In genomic region chr14:115040578-115041206, GRCm38 (mm10) we compare ENCODE assay signal across 8 mouse cellular contexts. TPM values are rescaled to one million over a fixed set of nuclear protein-coding genes. Genes with fewer than 3 reads are reported as not detected.
DNase-seq lines count a peak whose midpoint lies in the region; ATAC-seq and TF ChIP-seq lines count a peak whose summit lies in the region.

No protein-coding gene starts in this region.

- peak overlapping the region; percentile 37 for H3K4me2 ChIP-seq in CH12.LX (ENCODE audit: insufficient read depth, low read depth, poor library complexity, severe bottlenecking)
- H3K4me2 ChIP-seq in heart, embryonic 16.5 days (ENCODE audit: low read depth, low read length) = peak overlapping the region; percentile 99

- DNase-seq in CH12.LX (ENCODE audit: extremely low read depth) = peak; percentile 90
- DNase-seq in fibroblast of lung, adult 2 months (ENCODE audit: low read depth) = peak; percentile 17
- DNase-seq in kidney, postnatal 36 days = peak; percentile 92 to 95
- peak; percentile 87 for DNase-seq in lung, adult 2 months
- DNase-seq in testis, postnatal 14 days (ENCODE audit: low spot score) = peak; percentile 89

- in situ Hi-C loops in CH12.LX (cut with MboI; ENCODE audit: low pct_ligation_motif_present, low pct_unique_long_range_greater_than_20kb, low sequenced_read_pairs) = no loop called here

- no peak for TF ChIP-seq CTCF in CH12.LX (conservative IDR thresholded peaks at IDR 0.05 in 1 of 2, IDR thresholded peaks at IDR 0.05 in 1 of 2; ENCODE audit: low read depth in 2 of 2, low read length in 2 of 2)
- no peak for TF ChIP-seq CTCF in lung, adult 2 months (IDR thresholded peaks at IDR 0.05; ENCODE audit: insufficient read depth, low read length)

- H3K9me3 ChIP-seq in CH12.LX (replicated peaks; ENCODE audit: low read length) = no peaks in the 10 kb centered on the region
- no peaks in the 10 kb centered on the region for H3K9me3 ChIP-seq in heart, embryonic 16.5 days (replicated peaks; ENCODE audit: control insufficient read depth, low read length)

- H3K4me1 ChIP-seq in CH12.LX (ENCODE audit: control insufficient read depth in 1 of 2, insufficient read depth in 2 of 2) = peaks cover 0 to 9% of the 10 kb centered on the region in 2 experiments; a peak in 2 of 4 replicates
- no peaks in the 10 kb centered on the region; the same call in 1 of the 2 replicates for H3K4me1 ChIP-seq in brown adipose tissue, adult 24 weeks (ENCODE audit: control insufficient read depth, insufficient read depth, insufficient read length, low read length)
- H3K4me1 ChIP-seq in heart, embryonic 16.5 days (ENCODE audit: control insufficient read depth, insufficient read depth, low read length) = peaks cover 13% of the 10 kb centered on the region
- peaks cover 2% of the 10 kb centered on the region; the same call in 1 of the 2 replicates for H3K4me1 ChIP-seq in lung, adult 2 months (ENCODE audit: control insufficient read depth, insufficient read depth, low read length)

- under 1% methylated on average over 87 of the region's 94 CpGs for WGBS in heart, embryonic 16.5 days
- WGBS in lung, adult 2 months = 1% methylated on average over 92 of the region's 94 CpGs

- no peak for TF ChIP-seq EP300 in CH12.LX (IDR thresholded peaks at IDR 0.05; ENCODE audit: low read length)

- peaks cover 21 to 34% of the 10 kb centered on the region in 2 experiments for H3K36me3 ChIP-seq in CH12.LX (replicated peaks in 1 of 2; ENCODE audit: control insufficient read depth in 1 of 2, insufficient read depth in 1 of 2, low read length in 1 of 2)
- H3K36me3 ChIP-seq in heart, embryonic 16.5 days (ENCODE audit: control insufficient read depth, insufficient read depth) = peaks cover 23% of the 10 kb centered on the region

- TF ChIP-seq RAD21 in CH12.LX (IDR thresholded peaks at IDR 0.05; ENCODE audit: low read depth, low read length) = no peak

- peak overlapping the region; percentile 100 for H3K9ac ChIP-seq in CH12.LX (ENCODE audit: insufficient read depth, low read depth)
- H3K9ac ChIP-seq in heart, embryonic 16.5 days (ENCODE audit: low read length) = peak overlapping the region; percentile 93

- TF ChIP-seq POLR2A in CH12.LX (IDR thresholded peaks at IDR 0.05; ENCODE audit: low read depth, low read length) = peak; percentile 94
- TF ChIP-seq POLR2A in lung, adult 2 months (IDR thresholded peaks at IDR 0.05; ENCODE audit: borderline replicate concordance, extremely low read depth, low read depth, low read length) = peak; percentile 51; the same call in 1 of the 2 replicates

- H3K27me3 ChIP-seq in CH12.LX (replicated peaks) = no peaks in the 10 kb centered on the region
- H3K27me3 ChIP-seq in heart, embryonic 16.5 days (ENCODE audit: control insufficient read depth, insufficient read depth, low read length) = peaks cover 3% of the 10 kb centered on the region; the same call in 1 of the 2 replicates

- H3K27ac ChIP-seq in CH12.LX (ENCODE audit: insufficient read depth, low read depth) = peak overlapping the region; percentile 94
- H3K27ac ChIP-seq in brown adipose tissue, adult 24 weeks (replicated peaks; ENCODE audit: low read depth, low read length) = no peak overlapping the region
- peak overlapping the region; percentile 93 for H3K27ac ChIP-seq in heart, embryonic 16.5 days (ENCODE audit: low read length)

- ATAC-seq in heart, embryonic 16.5 days (replicated peaks; ENCODE audit: extremely low read depth, insufficient read depth, low FRiP score) = peak; percentile 86
- ATAC-seq in neutrophil, adult 5-6 weeks (ENCODE audit: extremely low read depth, insufficient number of reproducible peaks, low FRiP score, poor library complexity, severe bottlenecking) = peak; percentile 91

- dilution Hi-C loops in CH12.LX (cut with MboI; ENCODE audit: extremely low pct_ligation_motif_present, extremely low pct_unique_long_range_greater_than_20kb, low sequenced_read_pairs) = no loop called here

- peak overlapping the region; percentile 24 to 89 (median 73) for H3K4me3 ChIP-seq in CH12.LX (replicated peaks in 1 of 3; ENCODE audit: low read depth in 2 of 3, low read length in 2 of 3, poor library complexity in 1 of 3)
- H3K4me3 ChIP-seq in brown adipose tissue, adult 24 weeks (ENCODE audit: insufficient read depth, low read depth, low read length) = peak overlapping the region; percentile 90
- H3K4me3 ChIP-seq in heart, embryonic 16.5 days (ENCODE audit: low read length) = peak overlapping the region; percentile 67
- peak overlapping the region; percentile 79 for H3K4me3 ChIP-seq in lung, adult 2 months (replicated peaks; ENCODE audit: extremely low read depth, low read depth, low read length)

- H3K79me2 ChIP-seq in CH12.LX (replicated peaks; ENCODE audit: control insufficient read depth, extremely low read depth, insufficient read depth, poor library complexity, severe bottlenecking) = peaks cover 44% of the 10 kb centered on the region

TF ChIP-seq in CH12.LX, 34 proteins besides CTCF, POLR2A, EP300 and RAD21:
- TF ChIP-seq ZNF384 (IDR thresholded peaks at IDR 0.05; ENCODE audit: low read depth, low read length) (peak; percentile 76), POLR2AphosphoS2 (IDR thresholded peaks at IDR 0.05; ENCODE audit: low read depth, low read length) (peak; percentile 80), NRF1 (IDR thresholded peaks at IDR 0.05; ENCODE audit: low read depth, low read length) (peak; percentile 74), JUND (conservative IDR thresholded peaks at IDR 0.05; ENCODE audit: low read depth, low read length) (no peak), KAT2A (IDR thresholded peaks at IDR 0.05; ENCODE audit: insufficient replicate concordance, low read length) (0 out of 2 replicates have a peak, but pooled peaks have one; percentile 34), MXI1 (IDR thresholded peaks at IDR 0.05; ENCODE audit: low read depth, low read length) (peak; percentile 86), TBP (conservative IDR thresholded peaks at IDR 0.05; ENCODE audit: low read depth, low read length) (peak; percentile 92), HCFC1 (IDR thresholded peaks at IDR 0.05; ENCODE audit: low read depth, low read length) (0 out of 2 replicates have a peak, but pooled peaks have one; percentile 16), ZMIZ1 (IDR thresholded peaks at IDR 0.05; ENCODE audit: low read depth, low read length) (peak; percentile 99), SIN3A (IDR thresholded peaks at IDR 0.05; ENCODE audit: low read length) (peak; percentile 68), ZC3H11A (IDR thresholded peaks at IDR 0.05; ENCODE audit: low read depth, low read length) (no peak), MEF2A (IDR thresholded peaks at IDR 0.05; ENCODE audit: borderline replicate concordance, low read depth, low read length) (no peak), UBTF (IDR thresholded peaks at IDR 0.05; ENCODE audit: low read depth, low read length) (peak; percentile 43; the same call in 1 of the 2 replicates), SMC3 (IDR thresholded peaks at IDR 0.05; ENCODE audit: low read depth, low read length) (no peak), USF1 (IDR thresholded peaks at IDR 0.05; ENCODE audit: low read depth, low read length) (no peak), NELFE (IDR thresholded peaks at IDR 0.05; ENCODE audit: low read depth, low read length) (peak; percentile 98), BHLHE40 (IDR thresholded peaks at IDR 0.05; ENCODE audit: low read depth, low read length) (peak; percentile 83), JUN (IDR thresholded peaks at IDR 0.05; ENCODE audit: insufficient read depth, low read depth, low read length) (no peak), IRF4 (IDR thresholded peaks at IDR 0.05; ENCODE audit: low read depth, low read length) (no peak), TCF12 (IDR thresholded peaks at IDR 0.05; ENCODE audit: low read depth, low read length) (peak; percentile 76; the same call in 1 of the 2 replicates), ELF1 (IDR thresholded peaks at IDR 0.05; ENCODE audit: low read depth, low read length) (peak; percentile 65), MAX (IDR thresholded peaks at IDR 0.05; ENCODE audit: low read length) (no peak; the same call in 1 of the 2 replicates)

RNA-seq across cellular contexts. Expression of gene Gpc5, which starts 51.3 kb away (rescaled TPM):
- total RNA-seq in CH12.LX (2012; rRNA removed) (not detected in 2 replicates), CH12.LX (2014; rRNA removed) (not detected in 2 replicates)
- 0.14 TPM in 1 of 2 replicates, not detected in the other for polyA plus RNA-seq in CH12.LX (2012; ENCODE audit: insufficient read length, low read depth)
- polyA plus RNA-seq in brown adipose tissue, adult 24 weeks (2012; ENCODE audit: insufficient read depth, insufficient read length, missing spikeins) = not detected in 2 replicates
- polyA plus RNA-seq in heart, embryonic 16.5 days (2015; fragmentation: Nextera tagmentation; extraction: Ambion mirVana) = 0.12 and 0.43 TPM in 2 replicates
- 0.06 TPM in 1 of 2 replicates, not detected in the other for polyA plus RNA-seq in lung, adult 2 months (2012; rRNA removed)
- total RNA-seq in neutrophil, adult 5-6 weeks (2017) = not detected in 2 replicates

Comparison
In these comparisons a context has a peak if more than half of its experiments do, and no peak if none do; other contexts are left out.
1. DNase-seq: peak in every context shown above with its lines; median percentile 94 in kidney, postnatal 36 days; 90 in CH12.LX; 89 in testis, postnatal 14 days; 87 in lung, adult 2 months; 17 in fibroblast of lung, adult 2 months.